10 mouse cellular contexts compared by ENCODE assay signal in genomic region chr11:54059526-54059925, GRCm38 (mm10). TPM values are rescaled to one million over a fixed set of nuclear protein-coding genes. Genes with fewer than 3 reads are reported as not detected.
DNase-seq lines count a peak whose midpoint lies in the region; ATAC-seq lines count a peak whose summit lies in the region.
"Had no signal": no experiment of that assay in that cellular context is flagged by ENCODE, and none has a peak within 500 bp of the region (broad histone marks: within the 10 kb centered on the region; RNA-seq: fewer than 3 reads in every experiment).

No protein-coding gene starts in this region.

- H3K4me3 ChIP-seq in embryonic facial prominence, embryonic 12.5 days, result no peak overlapping the region
- H3K4me3 ChIP-seq in forebrain, embryonic 15.5 days, result no peak overlapping the region
- H3K4me3 ChIP-seq in midbrain, embryonic 15.5 days, result no peak overlapping the region
- no peak overlapping the region for H3K4me3 ChIP-seq in liver, embryonic 12.5 days

- no peak overlapping the region for H3K9ac ChIP-seq in embryonic facial prominence, embryonic 12.5 days
- 0 out of 2 replicates have a peak overlapping the region, but pooled peaks have one; percentile 20 for H3K9ac ChIP-seq in forebrain, embryonic 15.5 days (replicated peaks)
- H3K9ac ChIP-seq in midbrain, embryonic 15.5 days, result no peak overlapping the region
- H3K9ac ChIP-seq in liver, embryonic 12.5 days, result no peak overlapping the region

- WGBS in embryonic facial prominence, embryonic 12.5 days, result 33% methylated on average over 1 of the region's 1 CpGs
- WGBS in forebrain, embryonic 15.5 days, result 59% methylated on average over 1 of the region's 1 CpGs
- WGBS in midbrain, embryonic 15.5 days, result 42% methylated on average over 1 of the region's 1 CpGs
- WGBS in liver, embryonic 12.5 days (ENCODE audit: insufficient replicate concordance), result 43% methylated on average over 1 of the region's 1 CpGs

- H3K4me1 ChIP-seq in embryonic facial prominence, embryonic 12.5 days, result peaks cover 74% of the 10 kb centered on the region
- H3K4me1 ChIP-seq in forebrain, embryonic 15.5 days, result peaks cover 47% of the 10 kb centered on the region
- peaks cover 16% of the 10 kb centered on the region for H3K4me1 ChIP-seq in midbrain, embryonic 15.5 days
- H3K4me1 ChIP-seq in liver, embryonic 12.5 days, result peaks cover 4% of the 10 kb centered on the region

- peak overlapping the region; percentile 93 for H3K27ac ChIP-seq in embryonic facial prominence, embryonic 12.5 days
- H3K27ac ChIP-seq in forebrain, embryonic 15.5 days (replicated peaks), result peak overlapping the region; percentile 94
- peak overlapping the region; percentile 57 for H3K27ac ChIP-seq in midbrain, embryonic 15.5 days
- no peak overlapping the region for H3K27ac ChIP-seq in liver, embryonic 12.5 days

- DNase-seq in kidney, adult 11 months, result peak; percentile 4
- no peak for DNase-seq in kidney, adult 18-20 months
- DNase-seq in frontal cortex, postnatal 14 days (ENCODE audit: low spot score in 2 of 2), result no peak
- DNase-seq in natural killer cell, adult 2 months (ENCODE audit: low spot score in 2 of 2), result no peak
- DNase-seq: gastrocnemius, postnatal 10 days; thymus, postnatal 25 days had no signal

- ATAC-seq in embryonic facial prominence, embryonic 12.5 days (ENCODE audit: insufficient number of reproducible peaks, insufficient read depth, low FRiP score, low TSS enrichment), result no peak
- ATAC-seq in forebrain, embryonic 15.5 days (replicated peaks), result no peak
- no peak for ATAC-seq in midbrain, embryonic 15.5 days (replicated peaks)
- ATAC-seq in liver, embryonic 12.5 days, result no peak

- no peaks in the 10 kb centered on the region for H3K9me3 ChIP-seq in embryonic facial prominence, embryonic 12.5 days
- H3K9me3 ChIP-seq in forebrain, embryonic 15.5 days, result no peaks in the 10 kb centered on the region
- no peaks in the 10 kb centered on the region for H3K9me3 ChIP-seq in midbrain, embryonic 15.5 days
- H3K9me3 ChIP-seq in liver, embryonic 12.5 days (replicated peaks), result no peaks in the 10 kb centered on the region

- H3K36me3 ChIP-seq in embryonic facial prominence, embryonic 12.5 days, result peaks cover 51% of the 10 kb centered on the region
- no peaks in the 10 kb centered on the region for H3K36me3 ChIP-seq in forebrain, embryonic 15.5 days
- no peaks in the 10 kb centered on the region for H3K36me3 ChIP-seq in midbrain, embryonic 15.5 days (replicated peaks)
- no peaks in the 10 kb centered on the region for H3K36me3 ChIP-seq in liver, embryonic 12.5 days

- H3K4me2 ChIP-seq in embryonic facial prominence, embryonic 12.5 days (replicated peaks), result no peak overlapping the region
- H3K4me2 ChIP-seq in forebrain, embryonic 15.5 days (replicated peaks), result no peak overlapping the region
- no peak overlapping the region for H3K4me2 ChIP-seq in midbrain, embryonic 15.5 days
- no peak overlapping the region for H3K4me2 ChIP-seq in liver, embryonic 12.5 days

- no peaks in the 10 kb centered on the region for H3K27me3 ChIP-seq in embryonic facial prominence, embryonic 12.5 days
- H3K27me3 ChIP-seq in forebrain, embryonic 15.5 days, result no peaks in the 10 kb centered on the region
- H3K27me3 ChIP-seq in midbrain, embryonic 15.5 days (replicated peaks), result no peaks in the 10 kb centered on the region
- H3K27me3 ChIP-seq in liver, embryonic 12.5 days (replicated peaks), result peaks cover 56% of the 10 kb centered on the region

RNA-seq across cellular contexts. Expression of gene Pdlim4, which starts 9.3 kb away (rescaled TPM):
- polyA plus RNA-seq in embryonic facial prominence, embryonic 12.5 days (2016; fragmentation: Nextera tagmentation; extraction: Ambion mirVana), result 144 and 146 TPM in 2 replicates
- 42.8 TPM in 2 replicates for polyA plus RNA-seq in forebrain, embryonic 15.5 days (2015; fragmentation: Nextera tagmentation; extraction: Ambion mirVana)
- 22.3 and 26.8 TPM in 2 replicates for polyA plus RNA-seq in midbrain, embryonic 15.5 days (2015; fragmentation: Nextera tagmentation; extraction: Ambion mirVana)
- 4.4 and 4.9 TPM in 2 replicates for polyA plus RNA-seq in liver, embryonic 12.5 days (2016; fragmentation: Nextera tagmentation; extraction: Ambion mirVana)

RNA-seq across cellular contexts. Expression of gene Slc22a4, which starts 31.6 kb away (rescaled TPM):
- polyA plus RNA-seq in embryonic facial prominence, embryonic 12.5 days (2016; fragmentation: Nextera tagmentation; extraction: Ambion mirVana), result 2.0 and 2.9 TPM in 2 replicates
- polyA plus RNA-seq in forebrain, embryonic 15.5 days (2015; fragmentation: Nextera tagmentation; extraction: Ambion mirVana), result 1.1 and 1.2 TPM in 2 replicates
- polyA plus RNA-seq in midbrain, embryonic 15.5 days (2015; fragmentation: Nextera tagmentation; extraction: Ambion mirVana), result 3.3 and 4.0 TPM in 2 replicates
- polyA plus RNA-seq in liver, embryonic 12.5 days (2016; fragmentation: Nextera tagmentation; extraction: Ambion mirVana), result 39.5 and 42.0 TPM in 2 replicates

RNA-seq across cellular contexts. Expression of gene P4ha2, which starts 40.4 kb away (rescaled TPM):
- 56.8 and 59.7 TPM in 2 replicates for polyA plus RNA-seq in embryonic facial prominence, embryonic 12.5 days (2016; fragmentation: Nextera tagmentation; extraction: Ambion mirVana)
- 6.0 and 6.7 TPM in 2 replicates for polyA plus RNA-seq in forebrain, embryonic 15.5 days (2015; fragmentation: Nextera tagmentation; extraction: Ambion mirVana)
- polyA plus RNA-seq in midbrain, embryonic 15.5 days (2015; fragmentation: Nextera tagmentation; extraction: Ambion mirVana), result 10.0 and 10.3 TPM in 2 replicates
- 9.9 and 10.3 TPM in 2 replicates for polyA plus RNA-seq in liver, embryonic 12.5 days (2016; fragmentation: Nextera tagmentation; extraction: Ambion mirVana)
